ENCODE assay signal across 8 mouse cellular contexts in the genomic region with DNA sequence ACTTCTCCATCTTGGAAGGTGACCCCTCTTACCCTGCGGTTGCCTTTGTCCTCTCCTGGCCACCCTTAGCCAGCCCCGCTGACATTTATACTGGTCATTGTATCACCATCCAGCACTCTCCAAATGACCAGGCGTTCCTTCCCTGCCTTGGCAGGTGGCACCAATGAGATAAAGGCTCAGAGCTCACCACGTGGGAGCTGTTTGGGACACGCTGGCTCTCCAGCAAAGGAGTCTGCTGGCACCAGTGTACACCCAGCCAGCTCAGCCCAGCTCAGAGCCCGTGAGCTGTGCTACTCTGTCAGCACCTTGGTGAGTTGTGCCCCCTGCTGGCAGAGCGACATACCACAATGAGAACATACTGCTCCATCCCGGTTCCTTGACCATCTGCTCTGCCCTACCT. TPM values are rescaled to one million over a fixed set of nuclear protein-coding genes. Genes with fewer than 3 reads are reported as not detected.
DNase-seq lines count a peak whose midpoint lies in the region; ATAC-seq and TF ChIP-seq lines count a peak whose summit lies in the region.

Adprhl1 (minus strand) TSS at position 144 of the 400 bp plus-strand sequence.

- no peak within 1 kb of the TSS for H3K9ac ChIP-seq in CH12.LX (ENCODE audit: insufficient read depth, low read depth)
- peak within 1 kb of the TSS; percentile 89 for H3K9ac ChIP-seq in heart, embryonic 14.5 days (ENCODE audit: low read length)
- no peak within 1 kb of the TSS for H3K9ac ChIP-seq in liver, embryonic 14.5 days (replicated peaks)
- no peak within 1 kb of the TSS for H3K9ac ChIP-seq in neural tube, embryonic 13.5 days

- H3K4me3 ChIP-seq in CH12.LX (replicated peaks in 1 of 3; ENCODE audit: low read depth in 2 of 3, low read length in 2 of 3, poor library complexity in 1 of 3): no peak within 1 kb of the TSS
- no peak within 1 kb of the TSS for H3K4me3 ChIP-seq in forebrain, embryonic 10.5 days
- H3K4me3 ChIP-seq in heart, embryonic 14.5 days (ENCODE audit: control insufficient read depth in 1 of 2, insufficient read depth in 1 of 2, low read depth in 1 of 2, low read length in 2 of 2): peak within 1 kb of the TSS; percentile 49 to 58
- H3K4me3 ChIP-seq in liver, embryonic 14.5 days (ENCODE audit: insufficient read depth in 1 of 2, low read depth in 2 of 2, low read length in 2 of 2): no peak within 1 kb of the TSS
- no peak within 1 kb of the TSS for H3K4me3 ChIP-seq in neural tube, embryonic 13.5 days

- dilution Hi-C loops in CH12.LX (cut with MboI; ENCODE audit: extremely low pct_ligation_motif_present, extremely low pct_unique_long_range_greater_than_20kb, low sequenced_read_pairs): no loop called here

- peak; percentile 66 for DNase-seq in CH12.LX (ENCODE audit: extremely low read depth)
- peak; percentile 37 for DNase-seq in c-Kit-negative CD71-positive TER-119-positive erythroid progenitor cells, embryonic 14.5 days (ENCODE audit: low read depth, low spot score)
- DNase-seq in forebrain, embryonic 10.5 days (ENCODE audit: extremely low spot score, low spot score): peak; percentile 56
- peak; percentile 76 to 80 for DNase-seq in kidney, postnatal 25 days
- peak; percentile 28 to 33 (median 30) for DNase-seq in liver, embryonic 14.5 days (ENCODE audit: low read depth in 3 of 3, low spot score in 3 of 3)
- DNase-seq in telencephalon, adult 2 months (ENCODE audit: low read depth, low spot score): peak; percentile 31

- in situ Hi-C loops in CH12.LX (cut with MboI; ENCODE audit: low pct_ligation_motif_present, low pct_unique_long_range_greater_than_20kb, low sequenced_read_pairs): no loop called here

- TF ChIP-seq RAD21 in CH12.LX (IDR thresholded peaks at IDR 0.05; ENCODE audit: low read depth, low read length): peak; percentile 95

- peaks cover 34% of the 10 kb centered on the region for H3K27me3 ChIP-seq in CH12.LX (replicated peaks)
- no peaks in the 10 kb centered on the region for H3K27me3 ChIP-seq in forebrain, embryonic 10.5 days (ENCODE audit: poor library complexity, severe bottlenecking)
- H3K27me3 ChIP-seq in heart, embryonic 14.5 days (ENCODE audit: control insufficient read depth, insufficient read depth, low read length): no peaks in the 10 kb centered on the region
- no peaks in the 10 kb centered on the region for H3K27me3 ChIP-seq in liver, embryonic 14.5 days (ENCODE audit: control insufficient read depth, insufficient read depth, low read length)
- no peaks in the 10 kb centered on the region for H3K27me3 ChIP-seq in neural tube, embryonic 13.5 days

- no peak within 1 kb of the TSS for H3K27ac ChIP-seq in CH12.LX (ENCODE audit: insufficient read depth, low read depth)
- no peak within 1 kb of the TSS for H3K27ac ChIP-seq in forebrain, embryonic 10.5 days
- H3K27ac ChIP-seq in heart, embryonic 14.5 days (replicated peaks in 1 of 2; ENCODE audit: control insufficient read depth in 1 of 2, insufficient read depth in 1 of 2, low read depth in 2 of 2, low read length in 2 of 2): peak within 1 kb of the TSS; percentile 97
- no peak within 1 kb of the TSS for H3K27ac ChIP-seq in liver, embryonic 14.5 days
- H3K27ac ChIP-seq in neural tube, embryonic 13.5 days (replicated peaks): no peak within 1 kb of the TSS

- TF ChIP-seq EP300 in CH12.LX (IDR thresholded peaks at IDR 0.05; ENCODE audit: low read length): no peak
- no peak for TF ChIP-seq EP300 in liver, embryonic 14.5 days (IDR thresholded peaks at IDR 0.05; ENCODE audit: low read depth)

- H3K4me1 ChIP-seq in CH12.LX (ENCODE audit: control insufficient read depth in 1 of 2, insufficient read depth in 2 of 2): peaks cover 0 to 7% of the 10 kb centered on the region in 2 experiments; a peak in 1 of 4 replicates
- peaks cover 6% of the 10 kb centered on the region; the same call in 1 of the 2 replicates for H3K4me1 ChIP-seq in forebrain, embryonic 10.5 days
- peaks cover 12 to 13% of the 10 kb centered on the region in 2 experiments for H3K4me1 ChIP-seq in heart, embryonic 14.5 days (ENCODE audit: control insufficient read depth in 2 of 2, insufficient read depth in 2 of 2, low read length in 2 of 2)
- H3K4me1 ChIP-seq in liver, embryonic 14.5 days (replicated peaks; ENCODE audit: control insufficient read depth in 2 of 2, insufficient read depth in 2 of 2, low read length in 1 of 2): no peaks in the 10 kb centered on the region
- no peaks in the 10 kb centered on the region for H3K4me1 ChIP-seq in neural tube, embryonic 13.5 days (replicated peaks)

- TF ChIP-seq CTCF in CH12.LX (conservative IDR thresholded peaks at IDR 0.05 in 1 of 2, IDR thresholded peaks at IDR 0.05 in 1 of 2; ENCODE audit: low read depth in 2 of 2, low read length in 2 of 2): peak; percentile 78 to 93
- TF ChIP-seq CTCF in liver, embryonic 14.5 days (IDR thresholded peaks at IDR 0.05; ENCODE audit: low read depth): peak; percentile 93

- no peaks in the 10 kb centered on the region for H3K9me3 ChIP-seq in CH12.LX (replicated peaks; ENCODE audit: low read length)
- no peaks in the 10 kb centered on the region for H3K9me3 ChIP-seq in forebrain, embryonic 10.5 days
- H3K9me3 ChIP-seq in heart, embryonic 14.5 days (ENCODE audit: control insufficient read depth, low read length): no peaks in the 10 kb centered on the region
- H3K9me3 ChIP-seq in liver, embryonic 14.5 days (ENCODE audit: control insufficient read depth, low read length): no peaks in the 10 kb centered on the region
- no peaks in the 10 kb centered on the region for H3K9me3 ChIP-seq in neural tube, embryonic 13.5 days

- 37% methylated on average over 8 of the region's 8 CpGs for WGBS in forebrain, embryonic 10.5 days
- WGBS in heart, embryonic 14.5 days: 18% methylated on average over 8 of the region's 8 CpGs
- WGBS in liver, embryonic 14.5 days (ENCODE audit: insufficient replicate concordance): 26% methylated on average over 8 of the region's 8 CpGs
- 39% methylated on average over 8 of the region's 8 CpGs for WGBS in neural tube, embryonic 13.5 days

- peak; percentile 89 for ATAC-seq in heart, embryonic 14.5 days (ENCODE audit: insufficient number of reproducible peaks, insufficient read depth, low FRiP score, low read depth)
- peak; percentile 60 for ATAC-seq in liver, embryonic 14.5 days (ENCODE audit: insufficient read depth)
- ATAC-seq in neural tube, embryonic 13.5 days (ENCODE audit: low read depth): peak; percentile 65

- H3K4me2 ChIP-seq in CH12.LX (ENCODE audit: insufficient read depth, low read depth, poor library complexity, severe bottlenecking): no peak within 1 kb of the TSS
- peak within 1 kb of the TSS; percentile 60 for H3K4me2 ChIP-seq in heart, embryonic 14.5 days (ENCODE audit: low read length)
- no peak within 1 kb of the TSS for H3K4me2 ChIP-seq in liver, embryonic 14.5 days (ENCODE audit: low read depth)
- H3K4me2 ChIP-seq in neural tube, embryonic 13.5 days: no peak within 1 kb of the TSS

- H3K36me3 ChIP-seq in CH12.LX (replicated peaks in 1 of 2; ENCODE audit: control insufficient read depth in 1 of 2, insufficient read depth in 1 of 2, low read length in 1 of 2): peaks cover 22 to 40% of the 10 kb centered on the region in 2 experiments
- peaks cover 36% of the 10 kb centered on the region for H3K36me3 ChIP-seq in forebrain, embryonic 10.5 days (replicated peaks)
- H3K36me3 ChIP-seq in heart, embryonic 14.5 days (ENCODE audit: control insufficient read depth, insufficient read depth, low read length): peaks cover 47% of the 10 kb centered on the region
- peaks cover 5% of the 10 kb centered on the region; the same call in 1 of the 2 replicates for H3K36me3 ChIP-seq in liver, embryonic 14.5 days (replicated peaks; ENCODE audit: control insufficient read depth, insufficient read depth, low read depth)
- H3K36me3 ChIP-seq in neural tube, embryonic 13.5 days: peaks cover 40% of the 10 kb centered on the region

- H3K79me2 ChIP-seq in CH12.LX (replicated peaks; ENCODE audit: control insufficient read depth, extremely low read depth, insufficient read depth, poor library complexity, severe bottlenecking): no peaks in the 10 kb centered on the region

- no peak for TF ChIP-seq POLR2A in CH12.LX (IDR thresholded peaks at IDR 0.05; ENCODE audit: low read depth, low read length)

TF ChIP-seq in CH12.LX, 34 proteins besides CTCF, POLR2A, EP300 and RAD21:
- TF ChIP-seq POLR2AphosphoS2 (IDR thresholded peaks at IDR 0.05; ENCODE audit: low read depth, low read length) (no peak), BHLHE40 (IDR thresholded peaks at IDR 0.05; ENCODE audit: low read depth, low read length) (peak; percentile 18; the same call in 1 of the 2 replicates), HCFC1 (IDR thresholded peaks at IDR 0.05; ENCODE audit: low read depth, low read length) (no peak), IRF4 (IDR thresholded peaks at IDR 0.05; ENCODE audit: low read depth, low read length) (peak; percentile 35; the same call in 1 of the 2 replicates), NRF1 (IDR thresholded peaks at IDR 0.05; ENCODE audit: low read depth, low read length) (no peak), SMC3 (IDR thresholded peaks at IDR 0.05; ENCODE audit: low read depth, low read length) (peak; percentile 94), PAX5 (IDR thresholded peaks at IDR 0.05; ENCODE audit: low read length) (no peak), ZKSCAN1 (IDR thresholded peaks at IDR 0.05; ENCODE audit: borderline replicate concordance, low read depth, low read length) (no peak), GABPA (IDR thresholded peaks at IDR 0.05; ENCODE audit: insufficient replicate concordance, low read depth, low read length) (no peak), USF1 (IDR thresholded peaks at IDR 0.05; ENCODE audit: low read depth, low read length) (no peak), ZC3H11A (IDR thresholded peaks at IDR 0.05; ENCODE audit: low read depth, low read length) (peak; percentile 59), KAT2A (IDR thresholded peaks at IDR 0.05; ENCODE audit: insufficient replicate concordance, low read length) (no peak), ZNF384 (IDR thresholded peaks at IDR 0.05; ENCODE audit: low read depth, low read length) (no peak), SIN3A (IDR thresholded peaks at IDR 0.05; ENCODE audit: low read length) (no peak)

RNA-seq across cellular contexts. Expression of gene Adprhl1, which starts in this region (rescaled TPM):
- total RNA-seq in CH12.LX (2012; rRNA removed): not detected in 2 replicates
- not detected in 2 replicates for total RNA-seq in CH12.LX (2014; rRNA removed)
- not detected in 2 replicates for polyA plus RNA-seq in CH12.LX (2012; ENCODE audit: insufficient read length, low read depth)
- 0.16 TPM in 1 of 2 replicates, not detected in the other for polyA plus RNA-seq in forebrain, embryonic 10.5 days (2016; fragmentation: Nextera tagmentation; extraction: Ambion mirVana)
- polyA plus RNA-seq in heart, embryonic 14.5 days (2014; fragmentation: Nextera tagmentation; extraction: Ambion mirVana): 225 and 239 TPM in 2 replicates
- polyA plus RNA-seq in liver, embryonic 14.5 days (2012; rRNA removed): not detected in 2 replicates
- not detected in 2 replicates for polyA plus RNA-seq in liver, embryonic 14.5 days (2014; fragmentation: Nextera tagmentation; extraction: Ambion mirVana)
- polyA plus RNA-seq in neural tube, embryonic 13.5 days (2015; fragmentation: Nextera tagmentation; extraction: Ambion mirVana): 0.65 and 2.4 TPM in 2 replicates

Comparison
In these comparisons a context has a peak if more than half of its experiments do, and no peak if none do; other contexts are left out.
1. RNA of gene Adprhl1 (polyA plus RNA-seq): 225 to 239 TPM in heart, embryonic 14.5 days; 0.65 to 2.4 TPM in neural tube, embryonic 13.5 days, 0.16 TPM in forebrain, embryonic 10.5 days, not detected in CH12.LX and not detected in liver, embryonic 14.5 days; every median in the first group is over 10 times any median in the second.
2. Peak in DNase-seq in CH12.LX; RNA of the gene not detected or under 1 TPM.
3. Peak in DNase-seq in forebrain, embryonic 10.5 days; RNA of the gene not detected or under 1 TPM.
4. Peak in DNase-seq and ATAC-seq in liver, embryonic 14.5 days; RNA of the gene not detected or under 1 TPM.
5. H3K27ac ChIP-seq: peak in heart, embryonic 14.5 days (2 of 2); none in CH12.LX (single experiment), forebrain, embryonic 10.5 days (single experiment), liver, embryonic 14.5 days (single experiment) and neural tube, embryonic 13.5 days (single experiment).
6. H3K4me3 ChIP-seq: peak in heart, embryonic 14.5 days (2 of 2); none in CH12.LX (0 of 3), forebrain, embryonic 10.5 days (single experiment), liver, embryonic 14.5 days (0 of 2) and neural tube, embryonic 13.5 days (single experiment).
7. Peak in every context shown above with its lines, with median percentiles within 50 percentile points of each other: DNase-seq and ATAC-seq.